Mouse (Mus musculus) G1E-ER4 (cell line): ENCODE measurements at regions not wholly inside any gene's neighbourhood (a gene's known extent, or its start where the extent isn't known, plus 50 kb on each side); places are given as distances from the start of the nearest gene placed in this dataset.

Experiments used
- GATA1 ChIP-seq: IDR thresholded peaks from one replicate; pipeline ENCODE4 v1.8.0; 2012; ENCODE audit warnings: low read length, inconsistent platforms

GRCm38 (mm10) chr12:74825664-74826063 lies 351.5 kb downstream of the Kcnh5 start:
- no peak for TF ChIP-seq GATA1

- no peak for TF ChIP-seq GATA1
Measured at GRCm38 (mm10) chr12:74824735-74825494, 352.2 kb downstream of the Kcnh5 start.

- TF ChIP-seq GATA1, result no peak
Measured at GRCm38 (mm10) chr12:74803740-74804512, 373.2 kb downstream of the Kcnh5 start.

GRCm38 (mm10) chr12:74792036-74792435 lies 385.1 kb downstream of the Kcnh5 start:
- no peak for TF ChIP-seq GATA1

GRCm38 (mm10) chr12:74762284-74762683 lies 414.8 kb downstream of the Kcnh5 start:
- no peak for TF ChIP-seq GATA1

GRCm38 (mm10) chr12:74745051-74745450 lies 428.9 kb upstream of the Gm11042 start:
- no peak for TF ChIP-seq GATA1

GRCm38 (mm10) chr12:74728866-74729265 lies 412.7 kb upstream of the Gm11042 start:
- no peak for TF ChIP-seq GATA1

GRCm38 (mm10) chr12:74679149-74679548 lies 363.0 kb upstream of the Gm11042 start:
- no peak for TF ChIP-seq GATA1

- no peak for TF ChIP-seq GATA1
Measured at GRCm38 (mm10) chr12:74677835-74678234, 361.6 kb upstream of the Gm11042 start.

- TF ChIP-seq GATA1, result no peak
Measured at GRCm38 (mm10) chr12:74658406-74658805, 342.2 kb upstream of the Gm11042 start.

- no peak for TF ChIP-seq GATA1
Measured at GRCm38 (mm10) chr12:74657036-74657648, 340.9 kb upstream of the Gm11042 start.

- no peak for TF ChIP-seq GATA1
Measured at GRCm38 (mm10) chr12:74651256-74651655, 335.1 kb upstream of the Gm11042 start.

GRCm38 (mm10) chr12:74632827-74633226 lies 316.6 kb upstream of the Gm11042 start:
- no peak for TF ChIP-seq GATA1

GRCm38 (mm10) chr12:74595208-74595607 lies 279.0 kb upstream of the Gm11042 start:
- no peak for TF ChIP-seq GATA1

- peak; percentile 39 for TF ChIP-seq GATA1
Measured at GRCm38 (mm10) chr12:74554599-74554998, 238.4 kb upstream of the Gm11042 start.

GRCm38 (mm10) chr12:74544172-74544571 lies 228.0 kb upstream of the Gm11042 start:
- no peak for TF ChIP-seq GATA1
